Mouse (Mus musculus): Measurements from ENCODE around the gene AW822073. TPM values are rescaled to one million over a fixed set of nuclear protein-coding genes. Genes with fewer than 3 reads are reported as not detected.
"Not testable (repeated sequence)": the region's sequence is repeated elsewhere in the genome, so short reads cannot be mapped to it uniquely, and the experiment has no call there.

The AW822073 gene
- polyA plus RNA-seq, 1 experiment: not detected

DNA sequence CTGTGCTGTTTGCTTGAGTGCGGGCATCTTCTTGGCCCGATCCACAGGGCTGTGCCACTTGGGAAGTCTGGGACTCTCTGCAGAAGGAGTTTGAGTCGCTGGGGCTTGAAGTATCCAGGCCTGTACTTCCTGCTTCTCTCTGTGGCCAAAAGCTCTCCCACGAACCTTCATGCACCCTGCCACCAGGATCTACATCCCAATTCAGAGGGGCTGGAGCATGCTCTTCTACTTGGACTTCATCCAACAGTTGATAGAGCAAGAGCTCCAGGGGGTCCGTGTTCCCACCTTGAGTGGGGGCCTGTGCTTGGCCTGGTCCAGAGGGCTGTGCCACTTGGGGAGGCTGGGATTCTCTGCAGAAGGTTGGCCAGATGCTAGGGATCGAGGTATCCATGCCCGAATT lies 6.4 kb upstream of the AW822073 start:
- not testable (repeated sequence) for H3K4me3 ChIP-seq (ENCODE audit: insufficient read depth, low read depth, low read length); H3K27ac ChIP-seq (replicated peaks; ENCODE audit: low read depth, low read length); H3K4me1 ChIP-seq (ENCODE audit: control insufficient read depth, insufficient read depth, insufficient read length, low read length)

GRCm38 (mm10) chr10:58230021-58230420 lies 5.3 kb upstream of the AW822073 start:
- H3K27ac ChIP-seq (replicated peaks; ENCODE audit: low read depth, low read length); H3K4me1 ChIP-seq (ENCODE audit: control insufficient read depth, insufficient read depth, insufficient read length, low read length); H3K4me3 ChIP-seq (ENCODE audit: insufficient read depth, low read depth, low read length): not testable (repeated sequence)

DNA sequence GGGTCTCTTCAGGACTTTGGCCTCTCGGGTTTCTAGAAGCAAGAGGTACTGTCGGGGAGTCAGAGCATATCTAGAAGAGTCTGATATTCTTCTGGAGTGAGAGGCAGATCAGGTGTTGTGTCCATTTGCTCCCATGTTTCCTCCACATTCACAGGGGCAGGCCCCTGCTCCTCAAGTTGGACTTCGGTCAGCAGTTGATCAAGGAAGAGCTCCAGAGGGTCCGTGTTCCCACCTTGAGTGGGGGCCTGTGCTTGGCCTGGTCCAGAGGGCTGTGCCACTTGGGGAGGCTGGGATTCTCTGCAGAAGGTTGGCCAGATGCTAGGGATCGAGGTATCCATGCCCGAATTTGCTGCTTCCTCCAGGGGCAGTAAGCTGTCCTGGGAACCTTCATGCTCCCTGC lies 3.1 kb upstream of the AW822073 start:
- H3K4me3 ChIP-seq (ENCODE audit: insufficient read depth, low read depth, low read length); H3K4me1 ChIP-seq (ENCODE audit: control insufficient read depth, insufficient read depth, insufficient read length, low read length); H3K27ac ChIP-seq (replicated peaks; ENCODE audit: low read depth, low read length): not testable (repeated sequence)

GRCm38 (mm10) chr10:58226357-58226756 lies 1.6 kb upstream of the AW822073 start:
- H3K4me3 ChIP-seq (ENCODE audit: insufficient read depth, low read depth, low read length); H3K27ac ChIP-seq (replicated peaks; ENCODE audit: low read depth, low read length); H3K4me1 ChIP-seq (ENCODE audit: control insufficient read depth, insufficient read depth, insufficient read length, low read length): not testable (repeated sequence)

- H3K4me1 ChIP-seq (ENCODE audit: control insufficient read depth, insufficient read depth, insufficient read length, low read length); H3K27ac ChIP-seq (replicated peaks; ENCODE audit: low read depth, low read length); H3K4me3 ChIP-seq (ENCODE audit: insufficient read depth, low read depth, low read length): not testable (repeated sequence)
These were observed 541 bp downstream of the AW822073 start for GRCm38 (mm10) chr10:58223972-58224805.

DNA sequence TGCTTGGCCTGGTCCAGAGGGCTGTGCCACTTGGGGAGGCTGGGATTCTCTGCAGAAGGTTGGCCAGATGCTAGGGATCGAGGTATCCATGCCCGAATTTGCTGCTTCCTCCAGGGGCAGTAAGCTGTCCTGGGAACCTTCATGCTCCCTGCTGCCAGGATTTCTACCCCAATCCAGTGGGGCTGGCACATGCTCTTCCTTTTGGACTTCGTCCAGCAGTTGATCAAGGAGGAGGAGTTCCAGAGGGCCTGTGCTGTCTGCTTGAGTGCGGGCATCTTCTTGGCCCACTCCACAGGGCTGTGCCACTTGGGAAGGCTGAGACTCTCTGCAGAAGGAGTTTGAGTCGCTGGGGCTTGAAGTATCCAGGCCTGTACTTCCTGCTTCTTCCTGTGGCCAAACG lies 1.6 kb downstream of the AW822073 start:
- H3K4me1 ChIP-seq (ENCODE audit: control insufficient read depth, insufficient read depth, insufficient read length, low read length); H3K27ac ChIP-seq (replicated peaks; ENCODE audit: low read depth, low read length); H3K4me3 ChIP-seq (ENCODE audit: insufficient read depth, low read depth, low read length): not testable (repeated sequence)

DNA sequence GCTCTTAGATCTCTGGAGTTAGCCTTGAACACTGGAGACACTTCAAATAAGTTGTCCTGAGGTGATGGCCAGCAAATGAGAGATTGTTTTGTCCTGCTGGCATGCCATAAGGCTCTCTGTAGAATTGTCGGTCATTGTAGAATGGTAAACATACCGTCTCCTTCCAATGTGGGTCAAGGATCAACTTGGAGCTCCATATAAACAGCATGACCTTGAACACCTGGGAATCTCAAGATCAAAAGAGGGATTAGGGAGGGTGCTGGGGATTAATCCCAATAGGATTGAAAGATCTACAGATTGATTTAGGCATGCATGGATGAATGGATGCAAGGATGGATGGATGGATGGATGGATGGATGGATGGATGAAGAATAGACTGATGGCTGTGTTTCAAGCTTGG lies 3.2 kb downstream of the AW822073 start:
- H3K27ac ChIP-seq (replicated peaks; ENCODE audit: low read depth, low read length); H3K4me1 ChIP-seq (ENCODE audit: control insufficient read depth, insufficient read depth, insufficient read length, low read length); H3K4me3 ChIP-seq (ENCODE audit: insufficient read depth, low read depth, low read length): not testable (repeated sequence)

GRCm38 (mm10) chr10:58220726-58221125 lies 4.0 kb downstream of the AW822073 start:
- Histone ChIP-seq H3K4me1 (ENCODE audit: control insufficient read depth, insufficient read depth, insufficient read length, low read length) (no peaks in the 10 kb centered on the region), H3K4me3 (ENCODE audit: insufficient read depth, low read depth, low read length) (no peak overlapping the region), H3K27ac (replicated peaks; ENCODE audit: low read depth, low read length) (no peak overlapping the region)

GRCm38 (mm10) chr10:58217366-58217765 lies 7.4 kb downstream of the AW822073 start:
- H3K4me3 ChIP-seq (ENCODE audit: insufficient read depth, low read depth, low read length): no peak overlapping the region
- no peak overlapping the region for H3K27ac ChIP-seq (replicated peaks; ENCODE audit: low read depth, low read length)
- no peaks in the 10 kb centered on the region for H3K4me1 ChIP-seq (ENCODE audit: control insufficient read depth, insufficient read depth, insufficient read length, low read length)

- H3K4me3 ChIP-seq (ENCODE audit: insufficient read depth, low read depth, low read length): no peak overlapping the region
These were observed 9.4 kb downstream of the AW822073 start for GRCm38 (mm10) chr10:58215353-58215752.

DNA sequence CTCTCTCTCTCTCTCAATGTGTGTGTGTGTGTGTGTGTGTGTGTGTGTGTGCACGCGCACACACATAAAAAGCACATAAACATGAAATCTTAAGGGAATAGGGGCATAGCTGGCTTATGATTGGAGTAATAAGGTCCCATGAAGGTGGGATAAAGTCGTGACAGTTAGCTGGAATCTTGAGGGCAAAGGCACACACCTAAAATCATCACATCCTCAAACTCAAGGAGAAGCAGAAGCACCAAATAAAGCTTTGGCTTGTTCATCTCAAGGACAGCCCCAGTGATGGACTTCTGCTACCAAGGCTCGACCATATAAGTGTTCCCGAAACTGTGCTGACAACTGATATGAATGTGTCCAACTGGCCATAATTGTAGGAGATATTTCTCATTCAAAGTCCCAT lies 9.8 kb downstream of the AW822073 start:
- H3K4me1 ChIP-seq (ENCODE audit: control insufficient read depth, insufficient read depth, insufficient read length, low read length): no peaks in the 10 kb centered on the region
- no peak overlapping the region for H3K27ac ChIP-seq (replicated peaks; ENCODE audit: low read depth, low read length)
- H3K4me3 ChIP-seq (ENCODE audit: insufficient read depth, low read depth, low read length): no peak overlapping the region

More at GRCm38 (mm10) chr10:58215353-58215752, 9.4 kb downstream of the AW822073 start:
- Histone ChIP-seq H3K4me1 (ENCODE audit: control insufficient read depth, insufficient read depth, insufficient read length, low read length) (no peaks in the 10 kb centered on the region), H3K27ac (replicated peaks; ENCODE audit: low read depth, low read length) (no peak overlapping the region)

DNA sequence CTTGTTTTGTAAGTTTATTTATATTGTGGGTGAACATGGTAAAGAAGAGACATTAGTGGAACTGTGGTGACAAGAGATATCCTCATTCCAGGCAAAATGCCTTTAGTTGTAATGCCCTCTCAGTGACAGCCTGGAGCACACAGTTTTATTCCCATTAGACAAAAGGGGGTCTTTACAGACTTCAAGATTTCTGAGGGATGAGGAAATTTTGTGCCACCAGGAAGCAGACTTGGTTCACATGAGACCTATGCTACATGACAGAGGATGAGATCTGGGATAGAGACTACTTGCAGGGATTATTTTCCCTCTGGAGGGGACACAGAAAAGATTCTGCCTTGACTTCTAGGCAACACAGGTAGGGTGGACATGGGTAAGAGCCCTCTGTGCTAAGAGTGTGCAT lies 10.2 kb downstream of the AW822073 start:
- Histone ChIP-seq H3K4me1 (ENCODE audit: control insufficient read depth, insufficient read depth, insufficient read length, low read length) (no peaks in the 10 kb centered on the region), H3K27ac (replicated peaks; ENCODE audit: low read depth, low read length) (no peak overlapping the region), H3K4me3 (ENCODE audit: insufficient read depth, low read depth, low read length) (no peak overlapping the region)

GRCm38 (mm10) chr10:58212230-58212629 lies 12.5 kb downstream of the AW822073 start:
- Histone ChIP-seq H3K4me3 (ENCODE audit: insufficient read depth, low read depth, low read length) (no peak overlapping the region), H3K27ac (replicated peaks; ENCODE audit: low read depth, low read length) (no peak overlapping the region), H3K4me1 (ENCODE audit: control insufficient read depth, insufficient read depth, insufficient read length, low read length) (no peaks in the 10 kb centered on the region)

- no peak overlapping the region for H3K27ac ChIP-seq (replicated peaks; ENCODE audit: low read depth, low read length)
- H3K4me1 ChIP-seq (ENCODE audit: control insufficient read depth, insufficient read depth, insufficient read length, low read length): no peaks in the 10 kb centered on the region
- no peak overlapping the region for H3K4me3 ChIP-seq (ENCODE audit: insufficient read depth, low read depth, low read length)
These were observed 13.5 kb downstream of the AW822073 start for GRCm38 (mm10) chr10:58211213-58211612.

- no peak overlapping the region for H3K4me3 ChIP-seq (ENCODE audit: insufficient read depth, low read depth, low read length)
- H3K4me1 ChIP-seq (ENCODE audit: control insufficient read depth, insufficient read depth, insufficient read length, low read length): no peaks in the 10 kb centered on the region
These were observed 14.2 kb downstream of the AW822073 start for GRCm38 (mm10) chr10:58210514-58210913.

GRCm38 (mm10) chr10:58209710-58210467 lies 14.8 kb downstream of the AW822073 start:
- Histone ChIP-seq H3K4me1 (ENCODE audit: control insufficient read depth, insufficient read depth, insufficient read length, low read length) (no peaks in the 10 kb centered on the region), H3K4me3 (ENCODE audit: insufficient read depth, low read depth, low read length) (no peak overlapping the region), H3K27ac (replicated peaks; ENCODE audit: low read depth, low read length) (no peak overlapping the region)

More at GRCm38 (mm10) chr10:58210514-58210913, 14.2 kb downstream of the AW822073 start:
- no peak overlapping the region for H3K27ac ChIP-seq (replicated peaks; ENCODE audit: low read depth, low read length)
